Mouse (Mus musculus) mammary gland, adult 2 months (tissue): ENCODE data around the gene Rapgef2. TPM values are rescaled to one million over a fixed set of nuclear protein-coding genes. Genes with fewer than 3 reads are reported as not detected.

Experiments used
- polyA plus RNA-seq: library from polyadenylated mRNA; depleted of rRNA; stranded (reverse); fragments of >200 nt; gene quantifications from 2 replicates; pipeline ENCODE4 v1.2.3, GENCODE M21; 2012; ENCODE audit warnings: low replicate concordance; rRNA removed

Rapgef2 gene
- polyA plus RNA-seq = 9.4 and 9.6 TPM in 2 replicates

GRCm38 (mm10) chr3:79286376-79287107 lies at the start of gene Rapgef2:
Gene Rapgef2, minus strand, starts transcription at chr3:79286517.

Other genes starting within 250 kb of the Rapgef2 start
- gene Gm17359, start 50.1 kb upstream of the Rapgef2 start, polyA plus RNA-seq = not detected in 2 replicates